Mouse (Mus musculus): ENCODE data around the gene Arid3a.
A peak's percentile ranks its signal among the peaks of the same experiment; 100 is the strongest.
"Not testable (repeated sequence)": the region's sequence is repeated elsewhere in the genome, so short reads cannot be mapped to it uniquely, and the experiment has no call there.

Gene Arid3a

GRCm38 (mm10) chr10:79949873-79950272, 23.0 kb downstream of the Arid3a start:
- DNase-seq: no peak

GRCm38 (mm10) chr10:79950661-79951060, 23.8 kb downstream of the Arid3a start:
- DNase-seq: no peak

GRCm38 (mm10) chr10:79953946-79954345, 27.1 kb downstream of the Arid3a start:
- DNase-seq: peak; percentile 54

- no peak for DNase-seq
Measured at GRCm38 (mm10) chr10:79955691-79956090, 28.8 kb downstream of the Arid3a start.

GRCm38 (mm10) chr10:79956643-79957154, 29.9 kb downstream of the Arid3a start:
- DNase-seq: no peak

GRCm38 (mm10) chr10:79958140-79958816, 31.4 kb downstream of the Arid3a start:
- peak; percentile 78 for DNase-seq

- DNase-seq: not testable (repeated sequence)
Measured at GRCm38 (mm10) chr10:79959412-79959811, 32.6 kb downstream of the Arid3a start.

GRCm38 (mm10) chr10:79959847-79960601, 33.2 kb downstream of the Arid3a start, which contains the start of gene Wdr18:
Gene Wdr18 (plus strand): TSS chr10:79960152.
- peak; percentile 100 for DNase-seq

- no peak for DNase-seq
Measured at GRCm38 (mm10) chr10:79960671-79961294, 33.9 kb downstream of the Arid3a start.

GRCm38 (mm10) chr10:79964727-79965126, 37.9 kb downstream of the Arid3a start:
- DNase-seq: no peak

GRCm38 (mm10) chr10:79965325-79965724, 38.5 kb downstream of the Arid3a start:
- DNase-seq: no peak

- DNase-seq: no peak
Measured at GRCm38 (mm10) chr10:79966886-79967400, 40.1 kb downstream of the Arid3a start.

GRCm38 (mm10) chr10:79968181-79968580, 41.3 kb downstream of the Arid3a start:
- no peak for DNase-seq

- no peak for DNase-seq
Measured at GRCm38 (mm10) chr10:79969124-79969568, 42.3 kb downstream of the Arid3a start.

- DNase-seq: no peak
Measured at GRCm38 (mm10) chr10:79970415-79971182, 43.8 kb downstream of the Arid3a start, which contains the start of gene Grin3b. Gene Grin3b (plus strand): TSS chr10:79970715.

GRCm38 (mm10) chr10:79971183-79971497, 44.3 kb downstream of the Arid3a start:
- no peak for DNase-seq

GRCm38 (mm10) chr10:79972831-79973230, 46.0 kb downstream of the Arid3a start:
- no peak for DNase-seq

- no peak for DNase-seq
Measured at GRCm38 (mm10) chr10:79974087-79974486, 47.2 kb downstream of the Arid3a start.

- no peak for DNase-seq
Measured at GRCm38 (mm10) chr10:79974668-79975067, 47.8 kb downstream of the Arid3a start.

- DNase-seq: no peak
Measured at GRCm38 (mm10) chr10:79976071-79976721, 49.4 kb downstream of the Arid3a start.

- no peak for DNase-seq
Measured at GRCm38 (mm10) chr10:79976722-79977107, 49.9 kb downstream of the Arid3a start.

- DNase-seq: no peak
Measured at GRCm38 (mm10) chr10:79977324-79977723, 50.5 kb downstream of the Arid3a start.

All from liver (tissue).